Comparison of ENCODE assay signal across 17 mouse cellular contexts in genomic region chr15:59830553-59831462, GRCm38 (mm10).
DNase-seq lines count a peak whose midpoint lies in the region; ATAC-seq and TF ChIP-seq lines count a peak whose summit lies in the region.
"Had no signal": no experiment of that assay in that cellular context is flagged by ENCODE, and none has a peak within 500 bp of the region (broad histone marks: within the 10 kb centered on the region; RNA-seq: fewer than 3 reads in every experiment).

No protein-coding gene starts in this region.

- H3K27ac ChIP-seq in liver, embryonic 14.5 days: no peak overlapping the region
- H3K27ac ChIP-seq in liver, embryonic 12.5 days: no peak overlapping the region
- H3K27ac ChIP-seq in intestine, embryonic 16.5 days (ENCODE audit: low read length): peak overlapping the region; percentile 87
- H3K27ac ChIP-seq in forebrain, embryonic 13.5 days: no peak overlapping the region
- H3K27ac ChIP-seq: heart, embryonic 10.5 days; hindbrain, embryonic 15.5 days; liver, embryonic 13.5 days had no signal

- no peak for TF ChIP-seq EP300 in liver, embryonic 14.5 days (IDR thresholded peaks at IDR 0.05; ENCODE audit: low read depth)

- no peak for ATAC-seq in liver, embryonic 14.5 days (ENCODE audit: insufficient read depth)
- ATAC-seq in liver, embryonic 12.5 days: no peak
- ATAC-seq in intestine, embryonic 16.5 days: peak; percentile 92
- ATAC-seq in monocyte, adult 5-6 weeks (replicated peaks; ENCODE audit: insufficient number of reproducible peaks, low FRiP score, low TSS enrichment, poor library complexity, severe bottlenecking): peak; percentile 59
- no peak for ATAC-seq in forebrain, embryonic 13.5 days
- ATAC-seq: forebrain, postnatal 0 days had no signal

- H3K9me3 ChIP-seq in liver, embryonic 14.5 days (ENCODE audit: control insufficient read depth, low read length): no peaks in the 10 kb centered on the region
- H3K9me3 ChIP-seq in liver, embryonic 12.5 days (replicated peaks): no peaks in the 10 kb centered on the region
- no peaks in the 10 kb centered on the region for H3K9me3 ChIP-seq in intestine, embryonic 16.5 days (ENCODE audit: control insufficient read depth, low read length)
- H3K9me3 ChIP-seq in forebrain, embryonic 13.5 days (replicated peaks): no peaks in the 10 kb centered on the region
- H3K9me3 ChIP-seq: heart, embryonic 10.5 days; hindbrain, embryonic 15.5 days; liver, embryonic 13.5 days had no signal

- no peak overlapping the region for H3K4me3 ChIP-seq in liver, embryonic 14.5 days (ENCODE audit: insufficient read depth in 1 of 2, low read depth in 2 of 2, low read length in 2 of 2)
- no peak overlapping the region for H3K4me3 ChIP-seq in liver, embryonic 12.5 days
- H3K4me3 ChIP-seq in intestine, embryonic 16.5 days (ENCODE audit: low read length): no peak overlapping the region
- H3K4me3 ChIP-seq in forebrain, embryonic 13.5 days: no peak overlapping the region
- H3K4me3 ChIP-seq: erythroblast, embryonic 14.5 days; heart, embryonic 10.5 days; hindbrain, embryonic 15.5 days; liver, embryonic 13.5 days had no signal

- WGBS in liver, embryonic 14.5 days (ENCODE audit: insufficient replicate concordance): 61% methylated on average over 17 of the region's 17 CpGs
- 68% methylated on average over 17 of the region's 17 CpGs for WGBS in liver, embryonic 12.5 days (ENCODE audit: insufficient replicate concordance)
- WGBS in intestine, embryonic 16.5 days: 57% methylated on average over 17 of the region's 17 CpGs
- 84% methylated on average over 17 of the region's 17 CpGs for WGBS in forebrain, embryonic 13.5 days

- peak in 2 of 3 experiments; percentile 5 to 20 for DNase-seq in liver, embryonic 14.5 days (ENCODE audit: low read depth in 3 of 3, low spot score in 3 of 3)
- DNase-seq in NIH3T3 (ENCODE audit: low read depth): peak; percentile 47
- DNase-seq in natural killer cell, adult 2 months (ENCODE audit: low spot score in 2 of 2): no peak
- DNase-seq in spleen, postnatal 14 days (ENCODE audit: low spot score in 2 of 2): no peak
- DNase-seq: adrenal gland, adult 8-10 months; cerebellum, adult 8-10 months; forebrain, postnatal 0 days; gastrocnemius, postnatal 10 days; kidney, adult 9 months; liver, embryonic 13.5 days had no signal

- TF ChIP-seq CTCF in liver, embryonic 14.5 days (IDR thresholded peaks at IDR 0.05; ENCODE audit: low read depth): no peak

- no peaks in the 10 kb centered on the region for H3K27me3 ChIP-seq in liver, embryonic 14.5 days (ENCODE audit: control insufficient read depth, insufficient read depth, low read length)
- no peaks in the 10 kb centered on the region for H3K27me3 ChIP-seq in liver, embryonic 12.5 days (replicated peaks)
- no peaks in the 10 kb centered on the region for H3K27me3 ChIP-seq in intestine, embryonic 16.5 days (replicated peaks; ENCODE audit: control insufficient read depth, insufficient read depth, low read length)
- no peaks in the 10 kb centered on the region for H3K27me3 ChIP-seq in forebrain, embryonic 13.5 days
- H3K27me3 ChIP-seq: hindbrain, embryonic 15.5 days; liver, embryonic 13.5 days had no signal

- H3K4me2 ChIP-seq in liver, embryonic 14.5 days (ENCODE audit: low read depth): no peak overlapping the region
- H3K4me2 ChIP-seq in liver, embryonic 12.5 days: no peak overlapping the region
- H3K4me2 ChIP-seq in intestine, embryonic 16.5 days (ENCODE audit: low read depth, low read length): 0 out of 2 replicates have a peak overlapping the region, but pooled peaks have one; percentile 22
- H3K4me2 ChIP-seq in forebrain, embryonic 13.5 days: no peak overlapping the region
- H3K4me2 ChIP-seq: hindbrain, embryonic 15.5 days; liver, embryonic 13.5 days had no signal

- no peaks in the 10 kb centered on the region; a peak in 1 of 4 replicates for H3K4me1 ChIP-seq in liver, embryonic 14.5 days (replicated peaks; ENCODE audit: control insufficient read depth in 2 of 2, insufficient read depth in 2 of 2, low read length in 1 of 2)
- H3K4me1 ChIP-seq in liver, embryonic 12.5 days: no peaks in the 10 kb centered on the region
- peaks cover 9% of the 10 kb centered on the region; the same call in 1 of the 2 replicates for H3K4me1 ChIP-seq in intestine, embryonic 16.5 days (ENCODE audit: control insufficient read depth, insufficient read depth, low read length)
- peaks cover 9% of the 10 kb centered on the region for H3K4me1 ChIP-seq in forebrain, embryonic 13.5 days
- H3K4me1 ChIP-seq: liver, embryonic 13.5 days had no signal

- H3K9ac ChIP-seq in liver, embryonic 14.5 days (replicated peaks): no peak overlapping the region
- H3K9ac ChIP-seq in liver, embryonic 12.5 days: no peak overlapping the region
- H3K9ac ChIP-seq in intestine, embryonic 16.5 days (ENCODE audit: low read depth, low read length): peak overlapping the region; percentile 46; the same call in 1 of the 2 replicates
- H3K9ac ChIP-seq in forebrain, embryonic 13.5 days: no peak overlapping the region
- H3K9ac ChIP-seq: forebrain, postnatal 0 days; hindbrain, embryonic 15.5 days; liver, embryonic 13.5 days had no signal

- H3K36me3 ChIP-seq in liver, embryonic 14.5 days (replicated peaks; ENCODE audit: control insufficient read depth, insufficient read depth, low read depth): no peaks in the 10 kb centered on the region
- H3K36me3 ChIP-seq in liver, embryonic 12.5 days: no peaks in the 10 kb centered on the region
- H3K36me3 ChIP-seq in intestine, embryonic 16.5 days (ENCODE audit: control insufficient read depth, insufficient read depth, low read length): no peaks in the 10 kb centered on the region
- no peaks in the 10 kb centered on the region for H3K36me3 ChIP-seq in forebrain, embryonic 13.5 days (ENCODE audit: poor library complexity, severe bottlenecking)
- H3K36me3 ChIP-seq: heart, embryonic 10.5 days; hindbrain, embryonic 15.5 days; liver, embryonic 13.5 days had no signal

Comparison
In these comparisons a context has a peak if more than half of its experiments do, and no peak if none do; other contexts are left out.
1. ATAC-seq: peak in intestine, embryonic 16.5 days (single experiment) and monocyte, adult 5-6 weeks (single experiment); none in liver, embryonic 14.5 days (single experiment), liver, embryonic 12.5 days (single experiment) and forebrain, embryonic 13.5 days (single experiment).
2. DNase-seq: peak in liver, embryonic 14.5 days (2 of 3) and NIH3T3 (single experiment); none in natural killer cell, adult 2 months (0 of 2) and spleen, postnatal 14 days (0 of 2).